Mouse (Mus musculus) neural tube, embryonic 13.5 days (tissue): Measurements from ENCODE around the gene Gse1. TPM values are rescaled to one million over a fixed set of nuclear protein-coding genes. Genes with fewer than 3 reads are reported as not detected.

Experiments
- ATAC-seq: fragments of 200-750 bp; cut with Nextera tagmentation; 2 replicates; pipeline ENCODE4 v1.8.0; 2017; ENCODE audit warnings: low read depth, mild to moderate bottlenecking, moderate TSS enrichment, moderate library complexity
- H3K27ac ChIP-seq: fragments of 300-500 bp; sonication (generic); replicated peaks from 2 replicates; pipeline ENCODE4 v1.5.1; 2015; ENCODE audit warnings: moderate library complexity, mild to moderate bottlenecking, inconsistent platforms
- H3K27me3 ChIP-seq: fragments of 300-500 bp; sonication (generic); 2 replicates; pipeline ENCODE4 v1.6.1; 2015; ENCODE audit warnings: mild to moderate bottlenecking, inconsistent platforms
- H3K36me3 ChIP-seq: fragments of 300-500 bp; sonication (generic); 2 replicates; pipeline ENCODE4 v1.6.1; 2015; ENCODE audit warnings: mild to moderate bottlenecking, inconsistent platforms
- H3K4me1 ChIP-seq: fragments of 300-500 bp; sonication (generic); replicated peaks from 2 replicates; pipeline ENCODE4 v1.6.1; 2015; ENCODE audit warnings: inconsistent platforms
- H3K4me2 ChIP-seq: fragments of 300-500 bp; sonication (generic); 2 replicates; pipeline ENCODE4 v1.6.1; 2015; ENCODE audit warnings: inconsistent platforms, mild to moderate bottlenecking, moderate library complexity
- H3K4me3 ChIP-seq: fragments of 300-500 bp; sonication (generic); 2 replicates; pipeline ENCODE4 v1.5.1; 2015; ENCODE audit warnings: mild to moderate bottlenecking, inconsistent platforms
- H3K9ac ChIP-seq: fragments of 300-500 bp; sonication (generic); 2 replicates; pipeline ENCODE4 v1.6.1; 2015; ENCODE audit warnings: moderate library complexity, mild to moderate bottlenecking, inconsistent platforms
- H3K9me3 ChIP-seq: fragments of 300-500 bp; sonication (generic); 2 replicates; pipeline ENCODE4 v1.6.1; 2016; ENCODE audit warnings: inconsistent platforms
- WGBS: fragments of 180-500 bp; shearing (Covaris S2); methylation state at CpG from one replicate; pipeline ENCODE4 v1.1.7; 2015; 5-methylcytosine and 5-hydroxymethylcytosine counted together
- polyA plus RNA-seq: library from polyadenylated mRNA; unstranded; fragments of >200 nt; fragmentation: Nextera tagmentation; extraction: Ambion mirVana; gene quantifications from 2 replicates; pipeline ENCODE4 v1.2.1, GENCODE M21; 2015

Gene Gse1
- polyA plus RNA-seq, 1 experiment from 2014 or later, result 17.1 TPM

- peak overlapping the region; percentile 53 for H3K9ac ChIP-seq
- peak overlapping the region; percentile 89 for H3K27ac ChIP-seq
- peak overlapping the region; percentile 48 for H3K4me2 ChIP-seq
- H3K9me3 ChIP-seq, result no peaks in the 10 kb centered on the region
- ATAC-seq, result peak; percentile 71
- H3K36me3 ChIP-seq, result no peaks in the 10 kb centered on the region
- H3K27me3 ChIP-seq, result no peaks in the 10 kb centered on the region
- peaks cover 32% of the 10 kb centered on the region for H3K4me1 ChIP-seq
- no peak overlapping the region; the same call in 1 of the 2 replicates for H3K4me3 ChIP-seq
- 24% methylated on average over 19 of the region's 20 CpGs for WGBS
Observed at GRCm38 (mm10) chr8:120190810-120191413, 37.3 kb upstream of the Gse1 start.

- peak; percentile 19; the same call in 1 of the 2 replicates for ATAC-seq
- no peak overlapping the region; the same call in 1 of the 2 replicates for H3K4me2 ChIP-seq
- H3K4me3 ChIP-seq, result no peak overlapping the region
- 71% methylated on average over 5 of the region's 5 CpGs for WGBS
- no peak overlapping the region for H3K9ac ChIP-seq
- H3K9me3 ChIP-seq, result no peaks in the 10 kb centered on the region
- H3K36me3 ChIP-seq, result no peaks in the 10 kb centered on the region
- H3K4me1 ChIP-seq, result peaks cover 25% of the 10 kb centered on the region
- peak overlapping the region; percentile 89 for H3K27ac ChIP-seq
- no peaks in the 10 kb centered on the region for H3K27me3 ChIP-seq
Observed at GRCm38 (mm10) chr8:120191633-120192032, 36.6 kb upstream of the Gse1 start.

GRCm38 (mm10) chr8:120192118-120192517 is 36.1 kb upstream of the Gse1 start:
- H3K4me2 ChIP-seq, result no peak overlapping the region
- no peaks in the 10 kb centered on the region for H3K27me3 ChIP-seq
- no peak overlapping the region for H3K4me3 ChIP-seq
- no peaks in the 10 kb centered on the region for H3K9me3 ChIP-seq
- H3K9ac ChIP-seq, result no peak overlapping the region
- no peaks in the 10 kb centered on the region for H3K36me3 ChIP-seq
- ATAC-seq, result no peak
- peaks cover 21% of the 10 kb centered on the region for H3K4me1 ChIP-seq
- WGBS, result 95% methylated on average over 5 of the region's 5 CpGs
- peak overlapping the region; percentile 89; the same call in 1 of the 2 replicates for H3K27ac ChIP-seq

GRCm38 (mm10) chr8:120201351-120201750 is 26.9 kb upstream of the Gse1 start:
- no peaks in the 10 kb centered on the region; the same call in 1 of the 2 replicates for H3K9me3 ChIP-seq
- no peak overlapping the region for H3K4me2 ChIP-seq
- no peaks in the 10 kb centered on the region for H3K36me3 ChIP-seq
- no peak overlapping the region for H3K4me3 ChIP-seq
- H3K27me3 ChIP-seq, result no peaks in the 10 kb centered on the region
- 0 out of 2 replicates have a peak, but pooled peaks cover 5% of the 10 kb centered on the region for H3K4me1 ChIP-seq
- 75% methylated on average over 6 of the region's 6 CpGs for WGBS
- no peak overlapping the region for H3K27ac ChIP-seq
- no peak for ATAC-seq
- no peak overlapping the region for H3K9ac ChIP-seq

- WGBS, result 82% methylated on average over 3 of the region's 3 CpGs
- Histone ChIP-seq H3K4me3 (no peak overlapping the region), H3K9me3 (no peaks in the 10 kb centered on the region; the same call in 1 of the 2 replicates), H3K9ac (no peak overlapping the region), H3K4me1 (peaks cover 6% of the 10 kb centered on the region; the same call in 1 of the 2 replicates), H3K27ac (no peak overlapping the region), H3K27me3 (no peaks in the 10 kb centered on the region), H3K36me3 (no peaks in the 10 kb centered on the region), H3K4me2 (no peak overlapping the region)
- ATAC-seq, result no peak
Observed at GRCm38 (mm10) chr8:120202546-120202945, 25.7 kb upstream of the Gse1 start.

- H3K9ac ChIP-seq, result no peak overlapping the region
- no peak overlapping the region for H3K27ac ChIP-seq
- H3K4me2 ChIP-seq, result no peak overlapping the region
- ATAC-seq, result no peak
- H3K4me3 ChIP-seq, result no peak overlapping the region
- no peaks in the 10 kb centered on the region for H3K9me3 ChIP-seq
- peaks cover 15% of the 10 kb centered on the region for H3K4me1 ChIP-seq
- H3K36me3 ChIP-seq, result no peaks in the 10 kb centered on the region
- WGBS, result 68% methylated on average over 7 of the region's 7 CpGs
- no peaks in the 10 kb centered on the region for H3K27me3 ChIP-seq
Observed at GRCm38 (mm10) chr8:120204736-120205360, 23.4 kb upstream of the Gse1 start.

GRCm38 (mm10) chr8:120205916-120206315 is 22.3 kb upstream of the Gse1 start:
- WGBS, result 77% methylated on average over 9 of the region's 9 CpGs
- ATAC-seq, result no peak
- Histone ChIP-seq H3K27me3 (no peaks in the 10 kb centered on the region), H3K4me2 (no peak overlapping the region), H3K4me1 (peaks cover 15% of the 10 kb centered on the region), H3K9ac (no peak overlapping the region), H3K27ac (no peak overlapping the region), H3K9me3 (no peaks in the 10 kb centered on the region), H3K4me3 (no peak overlapping the region), H3K36me3 (no peaks in the 10 kb centered on the region)

- Histone ChIP-seq H3K9ac (no peak overlapping the region), H3K4me1 (peaks cover 22% of the 10 kb centered on the region), H3K4me3 (no peak overlapping the region), H3K27me3 (no peaks in the 10 kb centered on the region), H3K27ac (no peak overlapping the region), H3K4me2 (no peak overlapping the region), H3K36me3 (no peaks in the 10 kb centered on the region), H3K9me3 (no peaks in the 10 kb centered on the region)
- WGBS, result 91% methylated on average over 8 of the region's 8 CpGs
- no peak for ATAC-seq
Observed at GRCm38 (mm10) chr8:120207364-120207763, 20.9 kb upstream of the Gse1 start.

GRCm38 (mm10) chr8:120208113-120208512 is 20.1 kb upstream of the Gse1 start:
- WGBS, result 57% methylated on average over 11 of the region's 11 CpGs
- Histone ChIP-seq H3K4me2 (no peak overlapping the region), H3K9me3 (no peaks in the 10 kb centered on the region), H3K36me3 (no peaks in the 10 kb centered on the region), H3K27me3 (no peaks in the 10 kb centered on the region), H3K9ac (peak overlapping the region; percentile 22; the same call in 1 of the 2 replicates), H3K4me1 (peaks cover 22% of the 10 kb centered on the region), H3K4me3 (no peak overlapping the region), H3K27ac (peak overlapping the region; percentile 34)
- no peak for ATAC-seq

GRCm38 (mm10) chr8:120211345-120211744 is 16.9 kb upstream of the Gse1 start:
- no peaks in the 10 kb centered on the region for H3K9me3 ChIP-seq
- WGBS, result 16% methylated on average over 4 of the region's 4 CpGs

GRCm38 (mm10) chr8:120212596-120212995 is 15.7 kb upstream of the Gse1 start:
- H3K4me1 ChIP-seq, result peaks cover 46% of the 10 kb centered on the region
- no peaks in the 10 kb centered on the region for H3K27me3 ChIP-seq
- no peaks in the 10 kb centered on the region for H3K36me3 ChIP-seq
- ATAC-seq, result no peak
- H3K4me2 ChIP-seq, result no peak overlapping the region
- no peak overlapping the region for H3K4me3 ChIP-seq
- no peaks in the 10 kb centered on the region for H3K9me3 ChIP-seq
- H3K9ac ChIP-seq, result 0 out of 2 replicates have a peak overlapping the region, but pooled peaks have one; percentile 9
- H3K27ac ChIP-seq, result no peak overlapping the region
- 90% methylated on average over 7 of the region's 7 CpGs for WGBS

More at GRCm38 (mm10) chr8:120211345-120211744, 16.9 kb upstream of the Gse1 start:
- Histone ChIP-seq H3K4me2 (no peak overlapping the region), H3K9ac (no peak overlapping the region), H3K4me1 (peaks cover 34% of the 10 kb centered on the region), H3K36me3 (no peaks in the 10 kb centered on the region), H3K27me3 (no peaks in the 10 kb centered on the region), H3K4me3 (no peak overlapping the region), H3K27ac (no peak overlapping the region)
- ATAC-seq, result no peak

- Histone ChIP-seq H3K9ac (0 out of 2 replicates have a peak overlapping the region, but pooled peaks have one; percentile 9), H3K4me3 (no peak overlapping the region), H3K4me2 (no peak overlapping the region), H3K9me3 (no peaks in the 10 kb centered on the region), H3K36me3 (no peaks in the 10 kb centered on the region), H3K27ac (no peak overlapping the region), H3K4me1 (peaks cover 44% of the 10 kb centered on the region), H3K27me3 (no peaks in the 10 kb centered on the region)
- WGBS, result 89% methylated on average over 3 of the region's 3 CpGs
- no peak for ATAC-seq
Observed at GRCm38 (mm10) chr8:120213229-120213628, 15.0 kb upstream of the Gse1 start.
